Mouse (Mus musculus) A20 (cell line): Measurements from ENCODE around the gene Prkar1b.

Experiments
- DNase-seq: peaks from one replicate; pipeline ENCODE4 v3.0.0-alpha.2; 2011; ENCODE audit warnings: low read depth, low spot score

Gene Prkar1b

DNA sequence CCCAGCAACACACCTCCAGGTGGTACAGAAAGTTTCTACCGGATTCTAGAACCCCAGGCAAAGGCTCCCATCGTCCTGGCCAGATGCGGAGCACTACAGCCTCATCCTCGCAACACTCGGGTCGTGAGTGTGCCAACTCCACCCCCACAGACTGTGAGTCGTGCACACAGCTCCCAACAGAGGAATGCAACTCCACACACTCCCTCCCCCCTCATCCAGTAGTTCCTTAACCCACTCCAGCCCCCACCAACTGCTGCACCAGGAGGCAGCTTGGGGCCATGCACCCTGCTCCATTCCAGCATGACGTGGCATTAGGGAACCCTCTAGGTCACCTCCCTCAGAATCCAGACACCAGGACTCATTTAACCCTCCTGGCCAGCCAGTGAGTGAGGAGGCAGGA, 170.0 kb downstream of the Prkar1b start:
- DNase-seq, result no peak

DNA sequence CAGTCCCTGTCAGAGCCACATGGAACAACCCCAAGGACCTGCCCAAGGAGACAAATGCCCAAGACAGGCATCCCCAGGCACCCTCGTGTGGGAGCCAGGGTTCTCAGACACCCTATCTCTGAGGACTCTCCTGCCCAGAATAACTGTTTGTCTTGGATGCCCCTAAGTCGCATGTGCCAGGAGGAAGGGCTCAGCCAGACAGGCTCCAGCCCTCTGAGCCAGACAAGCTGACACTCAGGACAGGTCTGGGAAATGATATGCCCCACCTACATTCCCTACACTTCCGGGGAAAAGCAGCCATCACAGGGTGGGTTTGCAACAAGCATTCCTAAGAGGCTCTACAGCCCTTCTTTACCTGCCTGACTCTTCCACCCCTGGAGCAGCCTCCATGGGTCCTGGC, 172.0 kb downstream of the Prkar1b start:
- DNase-seq, result peak; percentile 2

DNA sequence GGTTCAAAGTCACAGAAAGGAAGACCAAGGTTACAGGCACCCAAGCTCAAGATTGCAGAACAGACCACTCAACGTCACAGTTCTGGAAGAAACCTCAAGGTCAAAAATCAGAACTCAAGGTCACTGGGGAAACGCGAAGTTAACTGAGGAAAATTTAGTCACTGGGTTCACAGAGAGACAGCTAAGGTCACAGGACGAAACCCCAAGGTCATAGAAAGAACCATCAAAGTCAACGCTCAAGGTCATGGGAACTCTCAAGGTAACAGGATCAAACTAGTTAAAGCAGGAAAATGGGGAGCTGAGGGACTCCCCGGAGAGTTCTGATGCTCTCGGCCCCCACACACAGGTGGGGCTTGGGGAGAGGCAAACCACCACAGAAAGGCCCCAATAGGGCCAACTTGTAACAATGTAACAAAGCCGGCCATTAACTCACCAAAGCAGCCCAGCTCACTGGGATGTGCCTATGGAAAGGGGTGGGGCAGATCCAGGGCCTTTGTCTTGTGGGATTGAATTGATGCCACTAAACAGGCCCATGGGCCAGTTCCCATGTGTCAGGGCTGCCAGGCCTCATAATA, 174.8 kb downstream of the Prkar1b start:
- DNase-seq, result no peak

DNA sequence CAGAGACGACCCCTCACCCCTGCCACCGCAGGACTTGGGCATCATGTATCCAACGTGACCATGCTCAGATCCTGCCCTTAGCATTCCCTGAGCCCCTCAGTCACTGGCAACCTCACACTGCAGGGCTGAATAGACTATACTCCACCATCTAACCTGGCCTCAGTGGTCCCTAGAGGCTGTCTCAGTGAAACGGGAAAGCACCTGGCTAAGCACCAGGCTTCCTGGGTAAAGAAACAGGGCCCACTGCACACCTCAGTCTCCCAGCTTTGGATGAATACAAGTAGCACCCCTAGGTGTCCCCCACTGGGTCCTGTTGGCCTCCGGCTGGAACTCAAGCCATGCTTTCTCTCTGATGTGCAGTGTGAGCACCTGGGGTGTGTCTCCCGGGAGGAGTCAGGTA, 176.3 kb downstream of the Prkar1b start:
- no peak for DNase-seq

DNA sequence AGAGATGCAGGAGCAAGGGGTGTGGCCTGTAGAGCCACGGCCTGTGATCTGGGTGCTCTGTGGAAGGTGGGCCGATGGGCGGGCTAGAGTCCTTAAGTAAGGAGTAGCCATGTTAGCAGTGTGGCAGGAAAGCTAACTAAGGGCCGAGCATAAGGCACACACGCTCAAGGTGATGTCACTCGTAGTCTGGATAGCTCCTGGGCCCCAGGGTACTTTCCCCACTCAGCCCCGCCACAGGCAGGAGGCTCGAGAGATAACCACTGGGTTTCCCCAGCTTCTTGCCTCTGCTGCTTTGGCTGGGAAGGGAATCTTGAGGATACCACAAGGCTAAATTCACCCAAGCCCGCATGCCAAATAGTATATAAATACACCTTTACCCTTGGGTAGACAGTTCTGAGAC, 178.4 kb downstream of the Prkar1b start:
- DNase-seq, result no peak

DNA sequence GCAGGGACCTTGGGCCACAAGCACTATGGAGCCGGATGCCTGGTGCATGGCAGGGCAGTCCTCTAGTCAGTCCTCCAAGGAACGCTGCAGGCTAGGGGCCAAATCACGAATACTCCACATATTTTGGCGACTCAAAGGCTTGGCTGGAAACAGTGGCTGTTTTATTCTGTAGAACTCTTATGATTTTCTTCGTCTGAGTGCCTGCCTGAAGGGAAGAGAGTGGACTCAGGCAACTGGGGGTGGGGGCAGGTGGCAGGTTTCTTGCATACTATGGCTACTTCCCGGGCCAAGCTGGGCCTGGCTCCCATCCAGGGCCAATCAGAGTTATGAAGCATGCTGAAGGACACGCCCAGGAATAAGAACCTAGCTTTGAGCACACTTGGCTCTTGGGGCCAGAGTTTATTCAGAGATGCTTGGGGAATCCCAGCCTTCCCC, 179.7 kb downstream of the Prkar1b start:
- no peak for DNase-seq
